Mouse (Mus musculus): Measurements from ENCODE around the gene Bri3.
"Not testable (repeated sequence)": the region's sequence is repeated elsewhere in the genome, so short reads cannot be mapped to it uniquely, and the experiment has no call there.

Bri3 gene

DNA sequence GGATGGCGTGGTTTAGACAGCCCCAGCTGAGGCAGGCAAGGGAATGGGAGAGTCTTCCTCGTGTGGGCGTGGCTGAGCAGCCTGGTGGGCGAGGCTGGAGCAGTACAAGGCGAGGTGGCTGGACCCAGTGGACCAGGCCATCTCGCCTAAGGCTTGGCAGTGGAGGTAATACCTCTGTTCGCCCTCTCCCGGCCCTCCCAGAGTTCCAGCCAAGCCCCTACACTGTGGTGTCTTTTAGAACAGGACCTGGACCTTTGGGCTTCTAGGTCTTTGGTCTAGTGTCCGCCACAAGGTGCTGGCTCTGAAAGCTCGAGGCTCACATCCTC lies 114.3 kb downstream of the Bri3 start:
- no peak for DNase-seq (ENCODE audit: low spot score in 2 of 2)

DNA sequence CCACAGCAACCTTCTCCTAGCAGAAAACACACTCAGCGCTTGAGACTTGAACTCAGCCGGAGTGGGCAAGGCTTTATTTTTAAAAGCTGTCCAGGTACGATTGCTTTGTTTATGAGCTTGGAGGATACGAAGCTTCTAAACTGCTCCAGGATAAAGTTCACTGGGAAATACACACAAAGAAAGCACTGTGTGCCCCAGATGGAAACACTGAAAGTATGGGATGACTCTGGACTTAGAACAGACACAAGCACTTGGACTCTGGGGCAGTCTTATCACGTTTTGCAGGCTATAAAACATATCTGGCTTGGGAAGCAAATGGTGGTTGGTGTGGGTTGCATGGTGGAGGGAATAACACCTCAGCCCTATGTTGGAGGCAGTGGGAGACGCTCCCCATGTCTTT lies 115.6 kb downstream of the Bri3 start:
- no peak for DNase-seq (ENCODE audit: low spot score in 2 of 2)

DNA sequence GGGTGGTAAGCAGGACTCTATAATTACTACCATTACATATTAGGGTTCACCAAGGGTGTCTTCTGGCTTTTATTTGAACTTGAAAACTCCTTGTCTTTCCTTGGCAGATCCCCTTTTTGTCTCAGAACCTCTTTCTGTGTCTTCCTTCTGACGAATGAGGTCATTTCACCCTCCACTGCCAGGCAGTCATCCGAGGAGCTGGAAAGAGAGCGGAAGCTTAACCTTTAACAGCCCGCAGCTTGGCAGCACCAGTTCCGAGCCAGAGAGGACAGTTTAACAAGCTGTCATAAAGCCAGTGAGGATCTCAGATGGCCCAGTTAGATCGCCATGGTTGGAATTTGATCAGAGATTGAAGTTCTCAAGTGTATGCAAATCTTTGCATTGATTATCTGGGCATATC lies 116.1 kb downstream of the Bri3 start:
- no peak for DNase-seq (ENCODE audit: low spot score in 2 of 2)

DNA sequence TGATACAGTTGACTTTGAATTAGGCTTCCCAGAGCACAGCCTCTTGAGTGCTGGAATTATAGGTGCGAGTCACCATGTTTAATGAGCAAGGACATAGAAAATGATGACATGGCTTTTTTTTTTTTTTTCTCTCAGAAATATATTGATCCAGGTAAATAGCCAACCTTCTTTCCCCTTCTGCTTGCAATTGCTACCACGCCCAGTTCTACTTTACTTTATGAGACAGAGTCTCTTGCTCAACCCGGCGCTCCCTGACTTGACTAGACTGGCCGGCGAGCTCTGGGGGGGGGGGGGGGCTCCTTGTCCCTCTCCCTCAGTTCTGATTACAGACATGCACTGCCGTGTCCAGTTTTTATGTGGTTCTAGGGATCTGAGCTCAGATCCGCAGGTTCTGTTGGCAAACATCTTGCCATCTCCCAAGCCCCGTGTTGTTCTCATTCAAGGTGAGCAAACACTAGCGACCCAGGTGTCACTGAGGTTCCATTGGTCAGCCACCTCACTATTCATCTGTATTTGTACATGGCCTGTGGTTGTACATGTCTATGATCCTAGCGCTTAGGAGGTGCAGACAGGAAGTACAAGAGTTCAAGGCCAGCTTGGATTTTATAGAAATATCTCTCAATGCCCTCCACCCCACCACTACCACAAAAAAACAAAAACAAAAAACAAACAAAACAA lies 120.6 kb downstream of the Bri3 start:
- no peak for DNase-seq (ENCODE audit: low spot score in 2 of 2)

DNA sequence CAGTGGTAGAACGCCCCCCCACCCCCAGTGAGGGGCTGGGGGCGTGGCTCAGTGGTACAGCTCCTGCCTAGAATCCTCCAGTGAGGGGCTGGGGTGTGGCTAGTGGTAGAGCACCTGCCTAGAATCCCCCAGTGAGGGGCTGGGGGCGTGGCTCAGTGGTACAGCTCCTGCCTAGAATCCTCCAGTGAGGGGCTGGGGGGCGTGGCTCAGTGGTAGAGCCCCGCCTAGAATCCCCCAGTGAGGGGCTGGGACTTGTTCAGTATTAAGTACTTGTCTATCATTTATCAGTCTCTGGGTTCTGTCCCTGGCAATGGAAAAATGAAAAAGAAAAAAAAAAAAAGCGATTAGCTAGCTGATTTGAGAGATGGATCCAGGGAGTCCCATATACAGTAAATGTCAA lies 122.3 kb downstream of the Bri3 start:
- DNase-seq (ENCODE audit: low spot score in 2 of 2): not testable (repeated sequence)

DNA sequence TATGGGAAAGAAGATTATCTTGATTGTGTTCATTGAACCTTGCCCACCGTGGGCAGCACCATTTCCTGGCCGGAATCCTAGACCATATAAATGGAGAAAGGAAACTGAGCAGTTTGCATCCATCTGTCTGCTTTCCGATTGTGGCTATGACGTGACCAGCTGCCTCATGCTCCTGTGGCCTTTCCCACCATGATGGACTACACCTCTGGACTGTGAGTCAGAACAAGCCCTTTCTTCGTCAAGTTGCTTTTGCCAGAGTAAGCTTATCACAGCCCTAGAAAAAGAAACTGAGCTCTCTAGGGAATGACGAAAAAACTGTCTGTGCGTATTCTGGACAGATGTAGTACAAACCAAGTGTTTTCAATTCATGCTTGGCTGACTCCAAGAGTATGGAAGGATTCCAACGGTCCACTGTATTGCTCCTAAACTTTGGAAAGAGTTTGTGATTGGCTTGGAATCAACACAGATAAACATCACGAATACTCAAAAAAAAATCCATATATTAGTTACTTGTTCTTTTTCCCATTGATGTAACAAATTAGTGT lies 124.5 kb downstream of the Bri3 start:
- peak; percentile 36 to 38 for DNase-seq (ENCODE audit: low spot score in 2 of 2)

DNA sequence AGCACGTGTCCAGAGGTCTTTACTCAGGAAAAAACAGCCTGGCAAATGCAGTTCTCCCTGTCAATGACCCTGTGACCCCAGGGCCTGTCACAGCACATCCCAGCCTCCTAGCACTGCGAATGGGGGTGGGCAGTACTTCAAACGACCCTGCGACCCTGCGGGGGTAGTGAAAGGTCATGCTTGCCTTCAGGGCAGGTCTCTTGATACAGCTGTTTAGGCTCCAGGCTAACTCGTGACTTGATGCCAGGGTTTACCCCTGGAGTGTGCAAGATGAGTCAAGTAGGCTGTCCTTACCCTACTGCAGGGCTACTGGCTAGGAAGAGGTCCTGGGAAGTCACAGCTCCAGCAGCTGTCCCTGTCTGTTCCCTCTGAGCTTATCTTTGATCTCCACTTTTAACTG lies 126.7 kb downstream of the Bri3 start:
- no peak for DNase-seq (ENCODE audit: low spot score in 2 of 2)

DNA sequence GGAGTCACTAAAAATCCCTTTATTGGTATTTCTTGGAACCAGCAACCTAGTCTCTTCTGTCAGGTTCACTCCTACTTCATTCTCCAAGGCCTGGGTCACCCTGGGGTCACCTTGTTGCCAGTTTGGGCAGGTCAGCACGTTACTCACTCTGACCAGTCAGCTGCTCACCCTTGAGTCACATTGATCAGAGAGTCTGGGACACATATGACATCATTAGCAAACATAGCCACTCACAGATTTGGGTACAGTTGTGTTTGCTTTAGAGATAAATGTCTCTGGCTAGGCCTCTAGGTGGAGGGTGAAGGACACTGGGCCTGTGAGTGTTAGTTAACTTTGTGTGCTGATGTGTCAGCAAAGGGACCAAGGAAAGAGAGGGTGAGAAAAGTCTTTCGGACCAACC lies 127.9 kb downstream of the Bri3 start:
- DNase-seq (ENCODE audit: low spot score in 2 of 2): no peak

DNA sequence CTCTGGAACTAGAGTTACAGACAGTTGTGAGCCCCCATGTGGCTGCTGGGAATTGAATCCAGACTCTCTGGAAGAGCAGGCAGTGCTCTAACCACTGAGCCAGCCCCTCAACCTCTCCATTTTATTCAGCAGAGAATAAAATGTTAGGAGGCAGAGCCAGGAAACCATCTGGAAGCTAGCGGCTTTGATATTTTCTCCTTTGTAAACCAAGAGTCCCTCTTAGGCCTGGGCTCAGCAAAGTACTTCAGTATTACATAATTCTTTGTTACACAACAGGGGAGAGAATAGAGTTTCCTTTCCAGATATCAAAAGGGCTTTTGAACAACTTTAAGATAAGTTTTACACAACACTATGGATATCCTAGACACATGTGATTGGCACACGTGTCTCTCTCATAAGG lies 128.6 kb downstream of the Bri3 start:
- DNase-seq (ENCODE audit: low spot score in 2 of 2): peak; percentile 30 to 35

DNA sequence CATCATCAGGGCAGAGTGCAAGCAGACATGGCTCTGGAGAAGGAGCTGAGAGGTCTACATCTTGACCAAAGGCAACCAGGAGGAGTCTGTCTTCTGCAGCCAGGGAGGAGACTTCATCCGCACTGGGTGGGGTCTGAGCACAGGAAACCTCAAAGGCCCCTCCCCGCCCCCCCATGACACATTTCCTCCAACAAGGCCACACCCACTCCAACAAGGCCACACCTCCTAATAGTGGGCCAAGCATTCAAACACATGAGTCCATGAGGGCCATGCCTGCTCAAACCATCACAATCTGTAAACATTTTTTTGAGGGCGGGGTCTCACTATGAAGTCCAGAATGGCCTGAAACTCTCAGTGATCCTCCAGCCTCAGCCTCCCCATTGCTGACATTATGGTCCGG lies 135.2 kb downstream of the Bri3 start:
- no peak for DNase-seq (ENCODE audit: low spot score in 2 of 2)

DNA sequence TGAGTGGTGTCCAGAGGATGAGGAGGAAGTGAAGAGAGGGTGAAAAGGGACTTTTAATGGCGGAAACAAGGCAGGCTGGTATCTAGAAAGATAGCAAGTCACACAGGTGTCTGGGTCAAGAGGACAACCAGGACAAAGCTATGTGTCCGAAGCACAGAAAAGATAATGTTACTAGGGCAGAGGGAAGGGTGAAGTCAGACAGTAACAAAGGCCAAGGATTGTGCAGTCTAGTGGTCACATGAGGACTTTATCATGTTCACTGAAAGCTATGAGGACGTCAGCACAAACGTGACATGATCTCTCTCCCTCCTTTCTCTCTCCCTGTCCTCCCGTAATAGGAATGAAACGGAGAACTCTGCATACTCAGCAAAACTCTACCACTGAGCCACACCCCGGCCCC lies 136.5 kb downstream of the Bri3 start:
- no peak for DNase-seq (ENCODE audit: low spot score in 2 of 2)

DNA sequence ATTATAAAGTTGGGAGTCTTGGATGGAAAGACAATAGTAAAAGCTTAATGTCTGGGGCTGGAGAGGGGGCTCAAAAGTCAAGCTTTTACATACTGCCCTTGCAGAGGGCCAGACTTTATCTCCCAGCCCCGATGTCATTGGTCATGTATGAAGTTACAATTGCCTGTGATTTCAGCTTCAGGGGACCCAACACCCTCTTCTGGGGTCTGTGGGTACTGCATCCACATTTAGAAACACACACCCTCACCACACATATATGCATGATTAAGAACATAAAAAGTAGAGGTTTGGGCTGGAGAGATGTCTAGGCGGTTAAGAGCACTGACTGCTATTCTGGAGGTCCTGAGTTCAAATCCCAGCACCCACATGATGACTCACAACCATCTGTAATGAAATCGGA lies 137.5 kb downstream of the Bri3 start:
- DNase-seq (ENCODE audit: low spot score in 2 of 2): no peak

DNA sequence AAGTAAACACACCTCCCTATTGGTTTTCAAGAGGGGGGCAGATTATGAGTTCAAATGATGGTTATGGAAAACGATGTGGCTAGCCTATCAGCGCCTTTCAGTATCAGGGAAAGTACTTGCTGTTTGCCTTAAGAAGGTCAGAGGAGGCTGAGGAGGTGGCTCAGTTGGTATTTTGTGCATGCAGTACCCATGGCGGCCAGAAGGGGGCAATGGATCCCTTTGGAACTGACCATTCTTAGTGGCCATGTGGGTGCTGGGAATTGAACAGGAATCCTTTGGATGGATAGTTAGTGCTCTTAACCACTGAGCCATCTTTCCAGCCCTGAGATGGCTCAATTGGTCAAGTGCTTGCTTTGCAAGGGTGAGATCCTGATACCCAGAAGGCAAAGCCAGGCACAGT lies 139.7 kb downstream of the Bri3 start:
- DNase-seq (ENCODE audit: low spot score in 2 of 2): no peak

DNA sequence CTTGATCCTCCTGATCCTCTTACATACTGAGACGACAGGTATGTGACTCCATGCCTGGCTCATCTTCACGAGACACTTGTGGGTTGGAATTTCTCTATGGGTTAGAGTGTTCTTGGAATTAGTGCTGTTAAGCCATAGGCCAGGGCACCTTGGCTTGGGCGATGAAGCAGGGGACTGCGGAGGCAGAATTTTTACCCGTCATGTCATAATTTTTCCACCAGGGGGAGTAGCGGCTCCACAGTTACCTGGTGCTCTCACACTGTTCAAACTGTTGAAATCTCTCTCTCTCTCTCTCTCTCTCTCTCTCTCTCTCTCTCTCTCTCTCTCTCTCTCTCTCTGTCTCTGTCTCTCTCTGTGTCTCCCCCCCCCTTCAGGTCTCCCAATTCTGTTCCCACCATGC lies 143.6 kb downstream of the Bri3 start:
- no peak for DNase-seq (ENCODE audit: low spot score in 2 of 2)

DNA sequence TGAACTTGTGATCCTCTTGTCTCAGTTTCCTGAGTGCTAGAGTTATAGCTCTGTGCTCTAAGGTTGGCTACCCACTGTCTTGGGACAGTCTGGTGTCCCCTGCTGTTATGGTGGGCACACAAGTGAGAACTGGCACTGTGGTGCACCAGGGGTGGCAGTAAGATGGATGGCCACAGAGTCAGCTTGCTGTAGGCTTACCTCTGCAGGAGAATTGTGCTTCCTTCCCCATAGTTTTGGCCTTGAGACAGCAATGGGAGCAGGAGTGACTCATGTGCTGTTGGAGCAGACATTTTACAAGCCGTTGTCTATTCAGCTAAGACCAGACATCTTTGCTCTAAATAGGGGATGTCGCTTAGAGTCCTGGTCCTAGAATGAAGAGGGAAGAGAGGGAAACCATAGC lies 149.9 kb downstream of the Bri3 start:
- no peak for DNase-seq (ENCODE audit: low spot score in 2 of 2)

DNA sequence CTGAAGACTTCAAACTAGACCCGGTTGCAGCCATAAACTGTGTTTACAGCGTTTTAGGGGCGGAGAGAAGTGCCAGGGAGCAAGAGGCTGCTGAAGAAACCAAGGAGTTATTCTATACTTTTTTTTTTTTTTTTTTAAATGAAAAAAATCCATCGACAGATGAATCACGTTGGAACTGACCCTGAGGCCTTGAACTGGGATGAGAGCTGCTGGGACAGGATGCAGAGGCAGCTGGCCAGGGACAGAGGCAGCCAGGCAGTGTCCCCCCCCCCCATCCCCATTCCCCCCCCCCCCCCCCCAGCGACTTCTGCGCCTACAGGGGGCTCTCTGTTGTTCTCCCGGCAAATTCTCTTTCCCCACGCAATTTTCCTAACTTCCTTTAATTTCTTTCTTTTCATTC lies 153.3 kb downstream of the Bri3 start:
- DNase-seq (ENCODE audit: low spot score in 2 of 2): no peak

DNA sequence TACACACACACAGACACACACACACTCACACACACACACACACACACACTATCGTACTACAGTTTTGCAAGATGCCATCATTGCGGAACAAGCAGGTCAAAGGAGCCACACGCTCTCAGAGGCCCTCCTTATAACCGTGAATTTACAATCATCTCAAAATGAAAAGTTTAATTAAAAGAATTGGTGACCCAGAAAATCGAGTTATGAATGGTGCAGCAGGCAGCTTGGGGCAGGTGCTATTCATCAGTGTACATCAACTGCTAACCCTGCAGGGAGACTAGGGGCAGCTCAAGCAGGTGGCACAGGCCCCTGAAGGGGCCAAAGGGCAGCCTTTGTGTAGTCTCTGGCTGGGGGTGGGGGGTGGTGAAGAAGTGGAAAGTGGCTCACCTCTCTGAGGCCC lies 156.6 kb downstream of the Bri3 start:
- DNase-seq (ENCODE audit: low spot score in 2 of 2): no peak

DNA sequence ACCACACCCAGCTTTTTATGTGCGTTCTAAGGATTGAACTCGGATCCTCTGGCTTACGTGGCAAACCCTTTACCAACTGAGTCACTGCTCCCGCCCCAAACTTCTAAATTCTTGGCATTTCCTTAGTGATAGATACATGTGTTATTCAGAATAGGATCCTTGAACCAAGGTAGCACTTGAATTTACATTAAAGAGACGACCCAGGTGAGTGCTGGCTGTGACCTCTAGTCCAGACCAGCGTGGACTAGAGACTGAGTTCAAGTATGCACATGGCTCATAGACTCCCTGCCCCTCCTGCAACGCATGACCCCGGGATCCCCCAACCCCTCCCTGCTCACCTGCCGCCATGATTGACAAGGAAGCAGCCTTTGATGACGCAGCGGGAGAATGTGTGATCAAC lies 162.0 kb downstream of the Bri3 start:
- no peak for DNase-seq (ENCODE audit: low spot score in 2 of 2)

DNA sequence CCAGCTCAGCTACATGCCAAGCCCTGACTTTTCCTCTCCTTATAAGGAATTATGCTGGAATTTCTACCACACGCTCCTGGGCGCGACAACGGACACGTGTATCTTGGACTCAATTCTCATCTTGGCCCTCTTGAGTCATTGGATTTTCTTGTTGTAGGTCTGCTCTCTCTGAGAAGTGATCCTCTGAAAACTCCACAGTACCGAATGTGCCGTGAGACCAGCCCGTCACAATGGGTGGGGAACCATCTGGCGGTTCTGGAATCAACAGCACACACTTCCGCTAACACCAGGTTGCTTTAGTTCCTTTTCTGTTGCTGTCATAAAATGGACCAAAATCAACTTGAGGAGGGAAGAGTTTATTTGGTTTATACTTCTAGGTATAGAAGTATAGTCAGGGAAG lies 166.4 kb downstream of the Bri3 start:
- DNase-seq (ENCODE audit: low spot score in 2 of 2): no peak

DNA sequence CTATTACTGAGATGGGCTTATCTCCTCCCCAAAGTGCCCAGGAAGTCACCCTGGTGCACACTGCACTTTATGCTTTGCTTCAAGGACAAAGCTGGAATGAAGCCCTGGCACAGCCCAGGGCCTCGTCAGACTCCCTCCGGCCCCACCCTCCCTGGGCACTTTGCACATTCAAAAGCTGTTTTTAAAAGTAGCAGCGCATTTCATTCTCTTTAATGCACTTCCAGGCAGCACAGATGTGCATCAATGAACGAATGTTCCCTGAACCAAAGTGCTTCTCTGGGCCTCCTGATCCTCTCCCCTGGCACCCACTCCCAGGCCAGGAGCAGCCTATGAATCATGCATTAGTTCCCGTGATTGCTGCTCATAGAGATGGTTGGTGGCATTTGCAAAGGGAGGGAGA lies 167.5 kb downstream of the Bri3 start:
- DNase-seq (ENCODE audit: low spot score in 2 of 2): no peak

DNA sequence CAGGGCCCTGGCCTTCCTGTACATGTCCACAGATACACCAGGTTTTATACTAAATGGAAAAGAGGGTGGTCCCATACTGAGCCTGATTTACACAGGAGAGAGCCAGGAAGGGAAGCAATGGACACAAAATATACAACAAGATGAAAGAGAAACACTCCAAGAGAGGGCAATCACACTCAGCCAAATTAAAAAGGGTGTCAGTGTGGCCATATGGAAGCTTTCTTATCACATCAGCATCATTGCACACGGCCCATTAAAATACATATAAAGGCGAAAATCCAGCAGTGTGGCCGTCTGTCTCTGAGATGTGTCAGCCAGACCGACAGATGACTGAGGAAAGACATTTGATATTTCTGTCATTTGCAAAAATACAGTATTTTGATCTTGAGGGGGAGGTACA lies 168.5 kb downstream of the Bri3 start:
- DNase-seq (ENCODE audit: low spot score in 2 of 2): no peak

DNA sequence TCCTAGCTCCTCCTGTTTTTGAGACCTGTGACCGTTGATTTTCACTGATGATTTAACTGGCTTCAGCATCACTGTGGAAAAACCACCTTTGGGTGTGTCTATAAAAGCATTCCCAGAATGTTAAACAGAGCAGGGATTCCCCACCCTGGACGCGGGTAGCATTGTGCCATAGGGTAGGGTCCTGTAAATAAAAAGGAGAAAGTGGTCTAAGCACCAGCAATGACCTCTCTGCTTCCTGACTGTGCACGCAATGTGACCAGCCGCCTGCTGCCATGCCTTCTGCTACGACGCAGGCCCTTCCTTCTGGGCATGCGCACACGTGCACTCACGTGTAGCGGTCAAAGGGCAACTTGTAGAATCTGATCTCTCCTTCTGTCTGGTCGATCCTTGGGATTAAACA lies 174.2 kb downstream of the Bri3 start:
- no peak for DNase-seq (ENCODE audit: low spot score in 2 of 2)

DNA sequence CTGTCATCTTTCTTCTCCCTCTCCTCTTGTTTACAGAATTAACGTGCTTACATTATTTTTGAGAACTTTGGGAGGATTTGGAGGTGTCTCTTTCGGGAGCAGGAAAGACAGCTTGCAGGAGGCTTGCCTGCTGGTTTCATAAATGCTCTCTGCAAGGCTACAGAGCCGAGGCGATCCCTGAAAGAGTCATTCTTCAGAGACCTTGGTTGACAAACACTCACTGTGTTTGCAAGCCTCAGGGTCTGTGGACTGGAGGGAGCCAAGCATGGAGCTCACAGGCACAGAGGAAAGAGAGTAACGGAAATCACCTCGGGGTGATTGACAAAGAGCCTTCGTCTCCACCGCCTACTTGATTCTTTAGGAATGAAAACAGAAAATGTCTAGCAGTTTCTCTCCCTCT lies 175.8 kb downstream of the Bri3 start:
- DNase-seq (ENCODE audit: low spot score in 2 of 2): no peak

DNA sequence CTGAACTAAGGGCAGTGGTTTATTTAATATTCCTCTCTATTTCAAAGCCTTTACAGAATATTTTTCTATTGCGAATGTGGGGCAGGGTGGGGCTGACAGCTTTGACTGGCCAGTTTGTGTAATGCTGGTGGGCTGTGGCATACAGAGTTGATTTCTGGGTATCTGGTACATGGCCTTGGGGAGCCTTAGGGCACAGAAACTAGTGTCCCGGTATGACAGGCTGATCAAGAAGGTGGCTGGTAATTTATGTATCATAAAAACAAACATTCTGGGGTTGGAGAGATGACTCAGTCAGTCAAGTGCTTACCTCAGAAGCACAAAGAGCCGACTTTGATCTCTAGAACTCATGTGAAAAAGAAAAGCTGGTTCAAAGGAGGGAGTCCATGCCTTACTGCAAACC lies 182.5 kb downstream of the Bri3 start:
- DNase-seq (ENCODE audit: low spot score in 2 of 2): no peak
